Mouse (Mus musculus): ENCODE measurements around the gene Gm7879. TPM values are rescaled to one million over a fixed set of nuclear protein-coding genes. Genes with fewer than 3 reads are reported as not detected.

The Gm7879 gene
- total RNA-seq, 2 experiments from 2014 or later: 5.1 to 5.2 TPM

GRCm38 (mm10) chr5:43947330-43947977, 34.5 kb downstream of the Gm7879 start:
- no peak for DNase-seq
- intact Hi-C loops (cut with DNase I; ENCODE audit: low total_unique reads): no loop called here

GRCm38 (mm10) chr5:43948111-43948743, 35.3 kb downstream of the Gm7879 start:
- intact Hi-C loops (cut with DNase I; ENCODE audit: low total_unique reads): no loop called here
- DNase-seq: peak; percentile 23

GRCm38 (mm10) chr5:43948748-43949275, 35.9 kb downstream of the Gm7879 start:
- DNase-seq: peak; percentile 4
- intact Hi-C loops (cut with DNase I; ENCODE audit: low total_unique reads): no loop called here

- no peak for DNase-seq
- intact Hi-C loops (cut with DNase I; ENCODE audit: low total_unique reads): no loop called here
Measured at GRCm38 (mm10) chr5:43953241-43953640, 40.3 kb downstream of the Gm7879 start.

- no peak for DNase-seq
- intact Hi-C loops (cut with DNase I; ENCODE audit: low total_unique reads): no loop called here
Measured at GRCm38 (mm10) chr5:43959884-43960440, 47.0 kb downstream of the Gm7879 start.

- intact Hi-C loops (cut with DNase I; ENCODE audit: low total_unique reads): no loop called here
- no peak for DNase-seq
Measured at GRCm38 (mm10) chr5:43961056-43961455, 48.1 kb downstream of the Gm7879 start.

Other genes starting within 250 kb of the Gm7879 start
- gene Bst1, start 94.3 kb upstream of the Gm7879 start, total RNA-seq (2021): under 1 TPM; 0.12 to 0.16 TPM
- 10 to 100 TPM; 23.9 to 25.5 TPM for gene Fbxl5, start 91.5 kb upstream of the Gm7879 start, total RNA-seq (2021)
- 1 to 10 TPM; 5.6 to 6.2 TPM for gene Cd38, start 44.6 kb upstream of the Gm7879 start, total RNA-seq (2021)
- not detected for gene Fgfbp1, start 68.6 kb downstream of the Gm7879 start, total RNA-seq (2021)
- 10 to 100 TPM; 13.1 to 19.7 TPM for gene Prom1, start 188.9 kb downstream of the Gm7879 start, total RNA-seq (2021)